Mouse (Mus musculus) CH12.LX (cell line): Measurements from ENCODE around the gene Msantd2. TPM values are rescaled to one million over a fixed set of nuclear protein-coding genes. Genes with fewer than 3 reads are reported as not detected.
A peak's percentile ranks its signal among the peaks of the same experiment; 100 is the strongest.

Source experiments
- DNase-seq: peaks from one replicate; pipeline ENCODE4 v3.0.0-alpha.2; 2013; ENCODE audit errors: extremely low read depth
- H3K27ac ChIP-seq: 2 replicates; pipeline ENCODE4 v1.5.1; 2012; ENCODE audit warnings: low read depth, mild to moderate bottlenecking, control low read depth, moderate library complexity; ENCODE audit not compliant: insufficient read depth
- H3K27me3 ChIP-seq: replicated peaks from 2 replicates; pipeline ENCODE3; 2012; ENCODE audit warnings: inconsistent platforms
- H3K36me3 ChIP-seq, 2 experiments: replicated peaks in 1 of 2; 2 replicates each; pipeline versions ENCODE3 to v1.6.1; 2012; ENCODE audit warnings: inconsistent platforms in 1 of 2, low read length in 1 of 2, mild to moderate bottlenecking in 1 of 2, mixed read lengths in 1 of 2, moderate library complexity in 1 of 2; ENCODE audit not compliant: control insufficient read depth in 1 of 2, insufficient read depth in 1 of 2
- H3K4me1 ChIP-seq, 2 experiments: 2 replicates each; pipeline ENCODE4 v1.6.1; 2012; ENCODE audit warnings: inconsistent platforms in 1 of 2, moderate library complexity in 1 of 2; ENCODE audit not compliant: insufficient read depth in 2 of 2, control insufficient read depth in 1 of 2
- H3K4me2 ChIP-seq: 2 replicates; pipeline ENCODE4 v1.6.1; 2012; ENCODE audit warnings: low read depth, mild to moderate bottlenecking, control low read depth; ENCODE audit not compliant: poor library complexity, insufficient read depth, severe bottlenecking
- H3K4me3 ChIP-seq, 3 experiments: fragments of 150-350 bp in 1 of 3; sonication (generic) in 1 of 3; replicated peaks in 1 of 3; 2 replicates each; pipeline versions ENCODE3 to v1.5.1; 2011 to 2012; ENCODE audit warnings: low read depth in 2 of 3, low read length in 2 of 3, mild to moderate bottlenecking in 2 of 3, moderate library complexity in 2 of 3, control low read depth in 1 of 3, improper control_type of control experiment in 1 of 3, inconsistent platforms in 1 of 3, mixed read lengths in 1 of 3; ENCODE audit not compliant: poor library complexity in 1 of 3
- H3K79me2 ChIP-seq: replicated peaks from 2 replicates; pipeline ENCODE4 v1.6.1; 2012; ENCODE audit warnings: mild to moderate bottlenecking, moderate library complexity; ENCODE audit not compliant: control insufficient read depth, poor library complexity, insufficient read depth, severe bottlenecking; ENCODE audit errors: extremely low read depth
- H3K9ac ChIP-seq: 2 replicates; pipeline ENCODE4 v1.6.1; 2012; ENCODE audit warnings: low read depth, mild to moderate bottlenecking, control low read depth, moderate library complexity; ENCODE audit not compliant: insufficient read depth
- H3K9me3 ChIP-seq: replicated peaks from 2 replicates; pipeline ENCODE3; 2012; ENCODE audit warnings: low read length, inconsistent platforms, mixed read lengths
- BHLHE40 ChIP-seq: IDR thresholded peaks from 2 replicates; pipeline ENCODE4 v1.6.1; 2011; ENCODE audit warnings: mild to moderate bottlenecking, low read depth, low read length, improper control_type of control experiment
- CHD2 ChIP-seq: IDR thresholded peaks from 2 replicates; pipeline ENCODE4 v1.6.1; 2011; ENCODE audit warnings: low read length, improper control_type of control experiment
- CTCF ChIP-seq, 2 experiments: IDR thresholded peaks in 1 of 2; conservative IDR thresholded peaks in 1 of 2; 2 replicates each; pipeline ENCODE4 v1.5.1; 2011 to 2012; ENCODE audit warnings: low read depth in 2 of 2, low read length in 2 of 2, improper control_type of control experiment in 1 of 2, inconsistent platforms in 1 of 2, mild to moderate bottlenecking in 1 of 2, moderate library complexity in 1 of 2
- E2F4 ChIP-seq: IDR thresholded peaks from 2 replicates; pipeline ENCODE4 v1.6.1; 2011; ENCODE audit warnings: low read depth, low read length, improper control_type of control experiment; ENCODE audit not compliant: insufficient replicate concordance
- ETS1 ChIP-seq: conservative IDR thresholded peaks from 2 replicates; pipeline ENCODE4 v1.6.1; 2012; ENCODE audit warnings: low read depth, mild to moderate bottlenecking, inconsistent platforms, low read length, improper control_type of control experiment, moderate library complexity
- MAFK ChIP-seq: IDR thresholded peaks from 2 replicates; pipeline ENCODE4 v1.6.1; 2011; ENCODE audit warnings: low read length, improper control_type of control experiment; ENCODE audit not compliant: insufficient replicate concordance
- MAZ ChIP-seq: IDR thresholded peaks from 2 replicates; pipeline ENCODE4 v1.6.1; 2012; ENCODE audit warnings: low read depth, mild to moderate bottlenecking, inconsistent platforms, low read length, improper control_type of control experiment, moderate library complexity
- MEF2A ChIP-seq: IDR thresholded peaks from 2 replicates; pipeline ENCODE4 v1.6.1; 2014; ENCODE audit warnings: low read depth, mild to moderate bottlenecking, inconsistent platforms, low read length, improper control_type of control experiment, borderline replicate concordance
- MXI1 ChIP-seq: IDR thresholded peaks from 2 replicates; pipeline ENCODE4 v1.6.1; 2011; ENCODE audit warnings: mild to moderate bottlenecking, low read depth, low read length, improper control_type of control experiment
- MYC ChIP-seq: IDR thresholded peaks from 2 replicates; pipeline ENCODE4 v1.6.1; 2011; ENCODE audit warnings: low read depth, mild to moderate bottlenecking, improper control_type of control experiment, low read length
- NELFE ChIP-seq: IDR thresholded peaks from 2 replicates; pipeline ENCODE4 v1.6.1; 2011; ENCODE audit warnings: low read depth, low read length, improper control_type of control experiment
- PAX5 ChIP-seq: IDR thresholded peaks from 2 replicates; pipeline ENCODE4 v1.6.1; 2012; ENCODE audit warnings: low read length, inconsistent platforms, mixed read lengths
- RAD21 ChIP-seq: IDR thresholded peaks from 2 replicates; pipeline ENCODE4 v1.6.1; 2011; ENCODE audit warnings: low read depth, mild to moderate bottlenecking, low read length, improper control_type of control experiment, moderate library complexity
- RCOR1 ChIP-seq: conservative IDR thresholded peaks from 2 replicates; pipeline ENCODE4 v1.6.1; 2012; ENCODE audit warnings: low read depth, mild to moderate bottlenecking, inconsistent platforms, low read length, improper control_type of control experiment
- SIN3A ChIP-seq: IDR thresholded peaks from 2 replicates; pipeline ENCODE4 v1.6.1; 2012; ENCODE audit warnings: low read length, improper control_type of control experiment, inconsistent platforms
- SMC3 ChIP-seq: IDR thresholded peaks from 2 replicates; pipeline ENCODE4 v1.6.1; 2011; ENCODE audit warnings: low read depth, low read length, improper control_type of control experiment
- TCF12 ChIP-seq: IDR thresholded peaks from 2 replicates; pipeline ENCODE4 v1.6.1; 2014; ENCODE audit warnings: low read depth, mild to moderate bottlenecking, inconsistent platforms, low read length, improper control_type of control experiment
- ZC3H11A ChIP-seq: IDR thresholded peaks from 2 replicates; pipeline ENCODE4 v1.6.1; 2012; ENCODE audit warnings: low read depth, mild to moderate bottlenecking, inconsistent platforms, low read length, improper control_type of control experiment
- ZMIZ1 ChIP-seq: IDR thresholded peaks from 2 replicates; pipeline ENCODE4 v1.6.1; 2012; ENCODE audit warnings: low read depth, mild to moderate bottlenecking, inconsistent platforms, low read length, improper control_type of control experiment
- ZNF384 ChIP-seq: IDR thresholded peaks from 2 replicates; pipeline ENCODE4 v1.6.1; 2012; ENCODE audit warnings: low read depth, low read length, improper control_type of control experiment, inconsistent platforms
- dilution Hi-C: fragments of 300-500 bp; cut with MboI; formaldehyde crosslinking; loops from 2 replicates; pipeline ENCODE4 v1.14.3; 2020; ENCODE audit warnings: low sequenced_read_pairs; ENCODE audit not compliant: extremely low pct_unique_long_range_greater_than_20kb, extremely low pct_ligation_motif_present
- in situ Hi-C: fragments of 300-500 bp; cut with MboI; formaldehyde crosslinking; loops from 3 replicates; pipeline ENCODE4 v1.14.3; 2019; ENCODE audit warnings: low sequenced_read_pairs, low pct_ligation_motif_present, low pct_unique_long_range_greater_than_20kb, mixed read lengths
- polyA plus RNA-seq: library from polyadenylated mRNA; unstranded; fragments of >175 nt; gene quantifications from 2 replicates; pipeline ENCODE4 v1.2.1, GENCODE M21; 2012; ENCODE audit warnings: low read depth; ENCODE audit not compliant: insufficient read length
- total RNA-seq, 2 experiments: library from RNA; depleted of rRNA; stranded (reverse); fragments of 300-350 nt in 1 of 2; fragments of >200 nt in 1 of 2; gene quantifications; 2 replicates each; pipeline ENCODE4 v1.2.3; 2012 to 2014

Msantd2 gene
- total and polyA plus RNA-seq, 3 experiments = 11.9 to 16.8 (median 13.8) TPM

- TF ChIP-seq ZMIZ1 (no peak), ETS1 (no peak), MAZ (no peak)
Measured at GRCm38 (mm10) chr9:37460961-37461340, 28.2 kb upstream of the Msantd2 start (continued).

DNA sequence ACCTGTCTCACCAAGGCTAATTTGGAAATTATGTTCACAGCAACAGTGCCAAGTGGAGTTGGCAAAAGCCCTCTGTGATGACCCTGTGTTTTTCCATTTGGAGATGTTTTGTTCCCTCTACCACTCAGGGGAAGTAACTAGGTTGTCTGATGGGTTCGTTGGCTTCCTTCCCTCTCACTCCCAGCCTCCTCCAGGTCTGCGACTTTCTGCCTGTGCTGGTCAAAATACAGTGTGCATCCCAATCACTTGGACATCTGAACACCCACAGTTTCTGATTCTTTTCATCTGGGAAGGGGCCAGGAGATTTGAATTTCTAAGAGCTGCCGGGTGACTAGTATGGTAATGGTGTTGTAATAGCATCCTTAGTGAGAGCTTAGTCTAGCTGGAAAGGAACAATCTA, 27.5 kb upstream of the Msantd2 start:
- Histone ChIP-seq H3K4me1 (peaks cover 0 to 13% of the 10 kb centered on the region in 2 experiments; a peak in 3 of 4 replicates), H3K27me3 (peaks cover 36% of the 10 kb centered on the region), H3K27ac (no peak overlapping the region), H3K9ac (no peak overlapping the region), H3K4me3 (no peak overlapping the region), H3K9me3 (peaks cover 3% of the 10 kb centered on the region), H3K36me3 (no peaks in the 10 kb centered on the region), H3K79me2 (no peaks in the 10 kb centered on the region), H3K4me2 (no peak overlapping the region)
- TF ChIP-seq NELFE (no peak), RAD21 (no peak), PAX5 (no peak), ETS1 (no peak), E2F4 (no peak)
- in situ Hi-C loops = no loop called here
- dilution Hi-C loops = no loop called here
- no peak for DNase-seq

DNA sequence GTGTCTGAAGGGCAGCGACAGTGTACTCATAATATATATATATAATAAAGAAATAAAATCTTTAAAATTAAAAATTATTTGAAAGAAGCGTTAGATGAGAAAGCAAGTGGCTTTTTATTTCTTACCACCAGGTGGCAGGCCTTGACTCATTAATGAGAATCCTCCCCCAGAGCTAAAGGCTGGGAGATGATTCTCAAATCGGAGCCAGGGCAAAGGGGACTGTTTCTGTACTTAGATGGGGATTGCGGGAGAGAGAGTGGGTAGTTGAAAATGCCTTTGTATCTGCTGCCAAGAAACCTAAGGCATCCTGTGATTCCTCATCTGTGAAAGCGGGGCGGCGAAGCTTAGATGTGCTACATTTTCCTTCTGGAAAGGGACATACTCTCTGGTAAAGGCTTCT, 26.4 kb upstream of the Msantd2 start:
- Histone ChIP-seq H3K36me3 (no peaks in the 10 kb centered on the region), H3K4me1 (peaks cover 0 to 13% of the 10 kb centered on the region in 2 experiments; a peak in 3 of 4 replicates), H3K4me2 (no peak overlapping the region), H3K79me2 (no peaks in the 10 kb centered on the region), H3K27ac (no peak overlapping the region)
- DNase-seq = peak; percentile 43
- in situ Hi-C loops = no loop called here
- TF ChIP-seq RCOR1 (no peak), ZC3H11A (peak; percentile 71), SIN3A (no peak), MXI1 (no peak), RAD21 (peak; percentile 85), TCF12 (no peak), CTCF (conservative IDR thresholded peaks at IDR 0.05 in 1 of 2, IDR thresholded peaks at IDR 0.05 in 1 of 2; ENCODE audit: low read depth in 2 of 2, low read length in 2 of 2) (peak in 1 of 2 experiments; percentile 85; a peak in 3 of 4 replicates), MAZ (no peak), BHLHE40 (no peak), MAFK (no peak), MEF2A (no peak), SMC3 (peak; percentile 90), MYC (no peak), ZNF384 (peak; percentile 60; the same call in 1 of the 2 replicates), ZMIZ1 (no peak), CHD2 (no peak)
- TF ChIP-seq, all 38 proteins: peak for 5
- dilution Hi-C loops = no loop called here
- H3K9me3 ChIP-seq = peaks cover 3% of the 10 kb centered on the region
- no peak overlapping the region for H3K4me3 ChIP-seq
- H3K9ac ChIP-seq = no peak overlapping the region
- H3K27me3 ChIP-seq = peaks cover 34% of the 10 kb centered on the region
